8 mouse cellular contexts compared by ENCODE assay signal in the genomic region with DNA sequence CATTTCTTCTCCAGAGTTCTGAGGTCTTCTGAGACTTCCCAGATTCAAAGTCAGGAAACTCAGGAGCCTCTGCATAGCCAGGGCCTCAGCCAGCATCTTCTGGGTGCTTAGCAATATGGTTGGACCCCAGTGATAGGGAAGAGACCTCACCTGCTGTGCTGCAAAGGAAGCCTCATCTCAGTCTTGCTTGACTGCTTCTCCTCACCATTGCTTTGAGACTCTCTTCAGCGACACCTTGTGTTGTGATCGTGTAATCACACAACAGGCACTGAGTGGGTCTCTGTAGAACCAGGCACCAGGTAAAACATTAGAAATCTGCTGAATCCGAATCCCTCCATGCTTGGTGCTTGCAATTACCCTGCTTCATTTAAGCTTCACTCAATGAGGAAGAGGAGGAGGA.
DNase-seq lines count a peak whose midpoint lies in the region; TF ChIP-seq lines count a peak whose summit lies in the region.

No protein-coding gene starts in this region.

- 31% methylated on average over 3 of the region's 3 CpGs for WGBS in kidney, adult 2 months

- H3K4me1 ChIP-seq in kidney, adult 2 months (ENCODE audit: control insufficient read depth, insufficient read depth, low read length): no peaks in the 10 kb centered on the region

- peak; percentile 65 for DNase-seq in heart, postnatal 4 days
- DNase-seq in heart, adult 8-10 months (ENCODE audit: low spot score): no peak
- peak; percentile 7 for DNase-seq in CD4-positive helper T cell, adult 2 months (ENCODE audit: low read depth, low spot score)
- DNase-seq in WW6 (ENCODE audit: low read depth, low spot score): peak; percentile 7
- DNase-seq in kidney, adult 2 months: peak; percentile 53
- peak; percentile 53 for DNase-seq in thymus, postnatal 14 days
- DNase-seq in spleen, adult 12 weeks (ENCODE audit: low spot score): no peak
- DNase-seq in frontal cortex, postnatal 36 days (ENCODE audit: low spot score in 2 of 2): no peak

- H3K27me3 ChIP-seq in kidney, adult 2 months (replicated peaks; ENCODE audit: control insufficient read depth, insufficient read depth, low read length): no peaks in the 10 kb centered on the region

- peak; percentile 61 for TF ChIP-seq CTCF in kidney, adult 2 months (conservative IDR thresholded peaks at IDR 0.05; ENCODE audit: insufficient read depth, insufficient read length, low read depth, low read length)

- TF ChIP-seq POLR2A in kidney, adult 2 months (IDR thresholded peaks at IDR 0.05; ENCODE audit: low read depth, low read length): no peak

- H3K36me3 ChIP-seq in kidney, adult 2 months (ENCODE audit: control insufficient read depth, insufficient read depth, low read length): no peaks in the 10 kb centered on the region

- no peak overlapping the region for H3K27ac ChIP-seq in kidney, adult 2 months (ENCODE audit: insufficient read depth, low read depth, low read length)

- H3K4me3 ChIP-seq in kidney, adult 2 months (ENCODE audit: insufficient read depth, low read depth, low read length): no peak overlapping the region

Comparison
In these comparisons a context has a peak if more than half of its experiments do, and no peak if none do; other contexts are left out.
1. DNase-seq: peak in heart, postnatal 4 days (single experiment), CD4-positive helper T cell, adult 2 months (single experiment), WW6 (single experiment), kidney, adult 2 months (single experiment) and thymus, postnatal 14 days (single experiment); none in heart, adult 8-10 months (single experiment), spleen, adult 12 weeks (single experiment) and frontal cortex, postnatal 36 days (0 of 2).